Mouse (Mus musculus) embryonic facial prominence, embryonic 15.5 days (tissue): Measurements from ENCODE around the gene Plekhj1. TPM values are rescaled to one million over a fixed set of nuclear protein-coding genes. Genes with fewer than 3 reads are reported as not detected.

Source experiments
- ATAC-seq: fragments of 200-750 bp; cut with Nextera tagmentation; 2 replicates; pipeline ENCODE4 v1.8.0; 2017; ENCODE audit warnings: low read depth, moderate TSS enrichment; ENCODE audit not compliant: insufficient number of reproducible peaks, low FRiP score, low TSS enrichment
- H3K27ac ChIP-seq: fragments of 300-500 bp; sonication (generic); replicated peaks from 2 replicates; pipeline ENCODE4 v1.5.1; 2015; ENCODE audit warnings: mild to moderate bottlenecking, inconsistent platforms
- H3K27me3 ChIP-seq: fragments of 300-500 bp; sonication (generic); 2 replicates; pipeline ENCODE4 v1.6.1; 2015; ENCODE audit warnings: inconsistent platforms
- H3K36me3 ChIP-seq: fragments of 300-500 bp; sonication (generic); 2 replicates; pipeline ENCODE4 v1.6.1; 2015; ENCODE audit warnings: mild to moderate bottlenecking, inconsistent platforms
- H3K4me1 ChIP-seq: fragments of 300-500 bp; sonication (generic); 2 replicates; pipeline ENCODE4 v1.6.1; 2015; ENCODE audit warnings: inconsistent platforms
- H3K4me2 ChIP-seq: fragments of 300-500 bp; sonication (generic); replicated peaks from 2 replicates; pipeline ENCODE4 v1.6.1; 2015; ENCODE audit warnings: mild to moderate bottlenecking, inconsistent platforms
- H3K4me3 ChIP-seq: fragments of 300-500 bp; sonication (generic); replicated peaks from 2 replicates; pipeline ENCODE4 v1.5.1; 2015; ENCODE audit warnings: mild to moderate bottlenecking, inconsistent platforms
- H3K9ac ChIP-seq: fragments of 300-500 bp; sonication (generic); 2 replicates; pipeline ENCODE4 v1.6.1; 2015; ENCODE audit warnings: inconsistent platforms
- H3K9me3 ChIP-seq: fragments of 300-500 bp; sonication (generic); replicated peaks from 2 replicates; pipeline ENCODE4 v1.6.1; 2016; ENCODE audit warnings: inconsistent platforms
- WGBS: fragments of 180-500 bp; shearing (Covaris S2); methylation state at CpG from one replicate; pipeline ENCODE4 v1.1.7; 2015; 5-methylcytosine and 5-hydroxymethylcytosine counted together
- microRNA counts: library from miRNA; unstranded; fragments of <30 nt; microRNA quantifications from one replicate; lab custom pipeline; 2016
- microRNA-seq: library from miRNA; unstranded; fragments of <30 nt; microRNA quantifications from one replicate; pipeline ENCODE4, GENCODE M21; 2016; ENCODE audit warnings: borderline number of aligned reads
- polyA plus RNA-seq: library from polyadenylated mRNA; unstranded; fragments of >200 nt; fragmentation: Nextera tagmentation; extraction: Ambion mirVana; gene quantifications from 2 replicates; pipeline ENCODE4 v1.2.1, GENCODE M21; 2015

Gene Plekhj1
- polyA plus RNA-seq, 1 experiment from 2014 or later: 125 TPM

DNA sequence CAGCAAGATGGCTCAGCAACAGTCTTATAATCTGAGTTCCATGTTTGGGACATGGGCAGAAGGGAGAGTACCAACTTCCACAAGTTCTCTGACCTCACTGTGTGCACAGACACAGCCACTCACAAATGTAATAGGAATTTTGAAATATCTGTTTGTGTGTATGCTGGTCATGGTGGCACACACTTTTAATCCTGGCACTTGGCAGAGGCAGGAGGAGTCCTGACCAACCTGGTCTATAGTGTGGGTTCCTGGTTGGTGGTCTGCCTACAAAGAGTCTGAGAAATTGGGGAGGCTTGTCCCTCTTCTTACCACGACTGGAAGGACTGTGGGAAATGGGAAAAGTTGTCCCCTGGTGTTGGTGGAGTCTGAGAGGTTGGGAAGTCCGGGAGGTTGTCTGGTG, 41.9 kb downstream of the Plekhj1 start:
- no peaks in the 10 kb centered on the region for H3K27me3 ChIP-seq
- no peak for ATAC-seq
- H3K36me3 ChIP-seq: no peaks in the 10 kb centered on the region
- WGBS: 46% methylated on average over 2 of the region's 2 CpGs
- peak overlapping the region; percentile 80 for H3K4me2 ChIP-seq
- peak overlapping the region; percentile 86; the same call in 1 of the 2 replicates for H3K9ac ChIP-seq
- peak overlapping the region; percentile 85 for H3K4me3 ChIP-seq
- no peak overlapping the region for H3K27ac ChIP-seq
- peaks cover 58% of the 10 kb centered on the region for H3K4me1 ChIP-seq
- no peaks in the 10 kb centered on the region for H3K9me3 ChIP-seq

DNA sequence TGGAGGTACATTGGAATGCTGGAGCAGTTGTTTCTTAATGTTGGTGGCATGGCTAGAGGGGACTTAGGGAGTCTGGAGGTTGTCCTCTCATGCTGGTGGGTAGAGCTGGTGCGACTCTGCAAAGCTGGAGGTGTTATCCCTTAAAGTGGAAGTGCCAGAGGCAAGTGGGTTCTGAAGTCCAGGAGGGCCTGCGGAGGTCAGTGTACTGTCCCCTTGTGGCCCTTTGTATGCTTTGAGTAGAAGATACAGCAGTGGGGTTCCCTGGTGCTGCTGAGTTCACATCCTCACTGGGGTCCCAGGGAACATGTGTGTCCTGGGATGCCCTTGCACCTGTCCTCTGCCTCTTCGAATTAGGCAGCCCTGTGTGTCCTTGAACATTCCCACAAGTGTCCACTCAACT, 42.3 kb downstream of the Plekhj1 start:
- Histone ChIP-seq H3K4me3 (peak overlapping the region; percentile 85), H3K9ac (peak overlapping the region; percentile 86), H3K27ac (no peak overlapping the region), H3K27me3 (no peaks in the 10 kb centered on the region), H3K9me3 (no peaks in the 10 kb centered on the region), H3K4me2 (peak overlapping the region; percentile 80), H3K4me1 (peaks cover 59% of the 10 kb centered on the region), H3K36me3 (no peaks in the 10 kb centered on the region)
- ATAC-seq: no peak
- 33% methylated on average over 3 of the region's 3 CpGs for WGBS

DNA sequence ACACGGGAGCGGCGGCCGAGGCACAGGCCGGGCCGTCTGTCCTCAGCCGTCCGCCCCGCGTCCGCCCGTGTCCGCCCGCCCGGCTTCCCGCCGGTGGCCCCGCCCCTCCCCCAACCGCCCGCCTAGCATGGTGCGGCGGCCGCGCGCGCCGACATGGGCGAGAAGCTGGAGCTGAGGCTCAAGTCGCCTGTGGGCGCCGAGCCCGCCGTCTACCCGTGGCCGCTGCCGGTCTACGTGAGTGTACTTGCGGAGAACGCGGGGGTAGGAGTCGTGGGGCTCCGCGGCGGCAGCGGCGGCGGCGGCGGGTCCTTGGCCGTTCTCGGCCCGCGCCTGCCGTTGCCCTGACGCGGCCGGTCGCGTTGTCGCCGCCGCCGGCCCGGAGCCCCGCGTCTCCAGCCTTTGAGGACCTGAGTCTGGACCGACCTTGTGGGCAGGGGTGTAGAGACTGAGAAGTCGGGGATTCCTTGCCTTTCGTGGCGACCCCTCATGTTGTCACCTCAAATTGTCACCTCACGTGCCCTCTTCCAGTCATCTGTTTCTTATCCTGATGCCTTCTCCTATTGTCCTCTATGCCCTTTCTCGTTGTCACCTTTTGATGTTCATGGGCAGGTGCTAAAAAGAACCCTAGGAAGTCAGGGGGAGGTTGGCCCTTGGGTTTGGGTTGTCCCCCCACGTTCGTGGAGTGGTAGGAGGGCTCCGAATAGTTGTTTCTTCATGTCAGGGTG, 43.0 kb downstream of the Plekhj1 start:
- no peak for ATAC-seq
- peaks cover 57% of the 10 kb centered on the region for H3K4me1 ChIP-seq
- H3K27me3 ChIP-seq: no peaks in the 10 kb centered on the region
- H3K36me3 ChIP-seq: no peaks in the 10 kb centered on the region
- under 1% methylated on average over 72 of the region's 75 CpGs for WGBS
- peak overlapping the region; percentile 86 for H3K9ac ChIP-seq
- no peaks in the 10 kb centered on the region for H3K9me3 ChIP-seq
- peak overlapping the region; percentile 82 for H3K27ac ChIP-seq
- H3K4me2 ChIP-seq: peak overlapping the region; percentile 80
- H3K4me3 ChIP-seq: peak overlapping the region; percentile 85

GRCm38 (mm10) chr10:80754594-80755290, 43.7 kb downstream of the Plekhj1 start, which contains the start of gene Dot1l:
TSS of gene Dot1l (plus strand) at chr10:80755206.
- no peaks in the 10 kb centered on the region for H3K36me3 ChIP-seq
- peak within 1 kb of the TSS; percentile 86 for H3K9ac ChIP-seq
- 2% methylated on average over 40 of the region's 57 CpGs for whole genome bisulfite sequencing
- H3K4me2 ChIP-seq: peak within 1 kb of the TSS; percentile 80
- no peaks in the 10 kb centered on the region for H3K27me3 ChIP-seq
- H3K9me3 ChIP-seq: no peaks in the 10 kb centered on the region
- H3K4me1 ChIP-seq: peaks cover 57% of the 10 kb centered on the region
- H3K4me3 ChIP-seq: peak within 1 kb of the TSS; percentile 85
- peak; percentile 93 for ATAC-seq
- H3K27ac ChIP-seq: peak within 1 kb of the TSS; percentile 82

DNA sequence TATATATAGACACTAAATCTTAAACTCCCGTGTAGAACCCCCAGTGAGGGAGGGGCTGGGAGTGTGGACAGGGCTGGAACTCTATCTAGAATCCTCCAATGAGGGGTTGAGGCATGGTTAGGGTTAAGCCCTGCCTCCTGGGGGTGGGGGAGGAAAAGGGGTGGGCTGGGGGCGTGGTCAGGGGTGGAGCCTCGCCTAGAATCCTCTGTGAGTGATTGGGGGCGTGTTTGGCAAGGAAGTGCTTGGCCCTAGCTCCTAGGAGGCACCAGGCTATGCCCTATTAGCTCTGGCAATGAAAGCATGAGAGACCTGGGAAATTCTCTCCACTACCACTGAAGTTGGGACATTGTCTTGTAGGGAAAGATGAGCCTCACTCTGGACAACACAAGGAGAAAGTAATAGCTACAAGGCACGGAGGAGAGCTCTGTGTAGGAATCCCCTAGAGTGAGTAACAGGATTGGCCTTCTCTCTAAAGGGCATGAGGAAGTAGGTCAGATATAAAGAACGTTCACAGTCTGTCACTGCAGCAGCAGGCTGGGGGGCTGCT, 46.3 kb downstream of the Plekhj1 start:
- Histone ChIP-seq H3K27ac (peak overlapping the region; percentile 79), H3K9me3 (no peaks in the 10 kb centered on the region), H3K4me1 (peaks cover 42% of the 10 kb centered on the region), H3K9ac (no peak overlapping the region), H3K4me2 (peak overlapping the region; percentile 42), H3K4me3 (peak overlapping the region; percentile 24), H3K27me3 (no peaks in the 10 kb centered on the region), H3K36me3 (no peaks in the 10 kb centered on the region)
- 4% methylated on average over 6 of the region's 6 CpGs for WGBS
- ATAC-seq: peak; percentile 47

DNA sequence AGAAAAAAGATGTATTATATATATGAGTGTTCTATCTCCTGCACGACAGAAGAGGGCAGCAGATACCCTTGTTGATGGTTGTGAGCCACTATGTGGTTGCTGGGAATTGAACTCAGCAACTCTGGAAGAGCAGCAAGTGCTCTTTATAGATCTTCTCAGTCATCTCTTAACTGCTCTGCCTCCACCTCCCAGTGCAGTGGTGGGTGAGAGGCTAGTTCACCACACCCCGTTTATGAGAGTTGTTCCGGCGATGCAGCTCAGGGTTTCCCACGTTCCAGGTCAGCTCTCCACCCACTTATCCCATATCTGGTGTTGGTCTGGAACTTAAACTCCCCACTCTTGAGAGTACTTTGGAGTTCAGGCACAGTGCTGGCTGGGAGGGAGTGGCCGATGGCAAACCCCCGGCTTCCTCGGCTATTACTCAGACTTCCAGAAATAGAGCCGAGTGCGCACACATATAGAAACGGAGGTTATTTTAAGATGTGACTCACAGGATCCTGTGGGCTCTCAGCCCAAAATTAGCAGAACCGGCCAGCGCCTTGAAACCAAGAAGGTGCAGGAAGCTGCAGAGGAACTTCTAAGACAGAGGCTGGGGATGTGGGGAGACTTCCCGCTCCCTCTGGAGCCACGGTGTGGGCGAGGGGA, 47.1 kb downstream of the Plekhj1 start:
- peak overlapping the region; percentile 24 for H3K4me3 ChIP-seq
- no peaks in the 10 kb centered on the region for H3K9me3 ChIP-seq
- peaks cover 34% of the 10 kb centered on the region for H3K4me1 ChIP-seq
- H3K4me2 ChIP-seq: peak overlapping the region; percentile 42
- H3K27me3 ChIP-seq: no peaks in the 10 kb centered on the region
- ATAC-seq: peak; percentile 25; the same call in 1 of the 2 replicates
- peak overlapping the region; percentile 79 for H3K27ac ChIP-seq
- no peaks in the 10 kb centered on the region for H3K36me3 ChIP-seq
- no peak overlapping the region for H3K9ac ChIP-seq
- WGBS: 9% methylated on average over 16 of the region's 16 CpGs

DNA sequence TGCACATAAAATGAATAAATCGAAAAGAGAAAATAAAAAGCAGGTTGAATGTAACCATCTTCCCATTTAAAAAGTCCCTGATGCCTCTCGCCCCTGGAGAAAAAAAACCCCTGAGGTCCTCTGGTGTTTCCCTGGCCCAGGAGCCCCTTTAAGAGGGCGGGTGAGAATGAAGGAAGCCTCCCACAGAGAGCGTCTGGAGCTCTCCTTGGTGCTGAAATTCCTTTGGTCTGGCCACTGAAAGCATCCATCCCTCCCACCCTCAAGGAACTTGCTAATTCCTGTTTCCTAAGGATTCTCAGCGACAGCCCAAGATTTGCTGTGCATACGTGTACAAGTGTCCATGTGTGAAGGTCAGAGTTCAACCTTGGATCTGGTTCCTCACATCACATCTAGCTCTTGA, 49.8 kb downstream of the Plekhj1 start:
- Histone ChIP-seq H3K27ac (no peak overlapping the region), H3K9ac (no peak overlapping the region), H3K27me3 (no peaks in the 10 kb centered on the region), H3K9me3 (no peaks in the 10 kb centered on the region), H3K36me3 (no peaks in the 10 kb centered on the region), H3K4me3 (no peak overlapping the region), H3K4me2 (no peak overlapping the region), H3K4me1 (peaks cover 28% of the 10 kb centered on the region)
- 5% methylated on average over 6 of the region's 6 CpGs for WGBS
- ATAC-seq: no peak

DNA sequence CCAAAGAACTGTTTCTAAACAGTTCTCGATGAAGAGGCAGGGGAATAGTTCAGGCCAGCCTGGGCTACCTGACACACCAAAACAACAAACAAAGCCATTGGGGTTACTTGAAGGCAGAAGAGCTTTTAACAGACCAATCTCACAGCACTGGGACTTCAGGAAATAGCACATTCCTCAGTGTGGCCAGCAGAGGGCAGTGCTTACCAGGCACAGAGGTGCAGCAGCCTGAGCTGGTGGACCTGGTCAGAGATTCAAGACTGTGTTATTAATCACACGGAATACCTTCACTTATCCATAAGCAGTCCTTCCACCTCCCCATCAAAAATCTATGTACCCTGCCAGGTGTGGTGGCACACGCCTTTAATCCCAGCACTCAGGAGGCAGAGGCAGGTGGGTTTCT, 51.0 kb downstream of the Plekhj1 start:
- Histone ChIP-seq H3K27ac (no peak overlapping the region), H3K9me3 (no peaks in the 10 kb centered on the region), H3K4me3 (no peak overlapping the region), H3K4me1 (peaks cover 29% of the 10 kb centered on the region), H3K4me2 (no peak overlapping the region), H3K36me3 (no peaks in the 10 kb centered on the region), H3K9ac (no peak overlapping the region), H3K27me3 (no peaks in the 10 kb centered on the region)
- 13% methylated on average over 3 of the region's 3 CpGs for WGBS
- ATAC-seq: no peak

MicroRNA genes within 50 kb of the gene (microRNA counts, 519-probe panel; counts per million panel counts)
- microRNA mmu-miR-1982 (lab: Ali Mortazavi, UCI): not detected

Small RNA genes lying within 50 kb of the gene (microRNA-seq; reads per million reads assigned to microRNA genes)
- gene Mir1982: 2.2 reads per million, percentile 8 among the genes with 10 or more reads in this experiment

Other genes with a start within 250 kb of the Plekhj1 start
- gene Rexo1, start 237.1 kb downstream of the Plekhj1 start, polyA plus RNA-seq: 25.8 and 27.1 TPM in 2 replicates
- gene Klf16, start 221.3 kb downstream of the Plekhj1 start, polyA plus RNA-seq: 9.4 and 11.3 TPM in 2 replicates
- 112 and 115 TPM in 2 replicates for gene Abhd17a, start 208.3 kb downstream of the Plekhj1 start, polyA plus RNA-seq
- gene Scamp4, start 195.8 kb downstream of the Plekhj1 start, polyA plus RNA-seq: 99.1 and 108 TPM in 2 replicates
- gene Adat3, start 195.7 kb downstream of the Plekhj1 start, polyA plus RNA-seq: 7.0 and 7.5 TPM in 2 replicates
- gene Gm49322, start 192.6 kb downstream of the Plekhj1 start, polyA plus RNA-seq: 4.8 TPM in 2 replicates
- 172 and 190 TPM in 2 replicates for gene Csnk1g2, start 175.8 kb downstream of the Plekhj1 start, polyA plus RNA-seq
- gene Btbd2, start 141.6 kb downstream of the Plekhj1 start, polyA plus RNA-seq: 82.2 and 82.7 TPM in 2 replicates
- 99.0 and 105 TPM in 2 replicates for gene Mknk2, start 120.5 kb downstream of the Plekhj1 start, polyA plus RNA-seq
- gene Mob3a, start 96.6 kb downstream of the Plekhj1 start, polyA plus RNA-seq: 48.2 and 51.8 TPM in 2 replicates
- gene Izumo4, start 96.4 kb downstream of the Plekhj1 start, polyA plus RNA-seq: 27.0 and 28.0 TPM in 2 replicates
- 75.2 and 76.1 TPM in 2 replicates for gene Ap3d1, start 56.4 kb downstream of the Plekhj1 start, polyA plus RNA-seq
- gene Dot1l, start 43.4 kb downstream of the Plekhj1 start, polyA plus RNA-seq: 17.1 and 21.7 TPM in 2 replicates
- gene Sf3a2, start 428 bp downstream of the Plekhj1 start, polyA plus RNA-seq: 68.1 and 79.7 TPM in 2 replicates
- 0.09 TPM in 1 of 2 replicates, not detected in the other for gene Amh, start 6.6 kb upstream of the Plekhj1 start, polyA plus RNA-seq
- gene Jsrp1, start 14.9 kb upstream of the Plekhj1 start, polyA plus RNA-seq: 10.0 and 13.8 TPM in 2 replicates
- gene Oaz1, start 28.0 kb upstream of the Plekhj1 start, polyA plus RNA-seq: 1,751 and 1,885 TPM in 2 replicates
- gene Lingo3, start 45.4 kb upstream of the Plekhj1 start, polyA plus RNA-seq: 2.2 and 2.5 TPM in 2 replicates
- gene Lsm7, start 56.6 kb upstream of the Plekhj1 start, polyA plus RNA-seq: 252 and 265 TPM in 2 replicates
- gene Sppl2b, start 56.6 kb upstream of the Plekhj1 start, polyA plus RNA-seq: 51.3 and 60.7 TPM in 2 replicates
- gene Tmprss9, start 73.2 kb upstream of the Plekhj1 start, polyA plus RNA-seq: 0.04 and 0.05 TPM in 2 replicates
- gene Timm13, start 102.3 kb upstream of the Plekhj1 start, polyA plus RNA-seq: 337 and 339 TPM in 2 replicates
- 56.7 and 60.1 TPM in 2 replicates for gene Lmnb2, start 119.6 kb upstream of the Plekhj1 start, polyA plus RNA-seq
- gene Gadd45b, start 131.4 kb upstream of the Plekhj1 start, polyA plus RNA-seq: 43.7 and 46.6 TPM in 2 replicates
- 11.2 and 12.3 TPM in 2 replicates for gene Gng7, start 216.3 kb upstream of the Plekhj1 start, polyA plus RNA-seq
- 1.4 and 1.9 TPM in 2 replicates for gene Diras1, start 227.0 kb upstream of the Plekhj1 start, polyA plus RNA-seq
- gene Slc39a3, start 238.8 kb upstream of the Plekhj1 start, polyA plus RNA-seq: 21.7 and 22.7 TPM in 2 replicates